Mouse (Mus musculus): Measurements from ENCODE around the gene Fam173a. TPM values are rescaled to one million over a fixed set of nuclear protein-coding genes. Genes with fewer than 3 reads are reported as not detected.
A peak's percentile ranks its signal among the peaks of the same experiment; 100 is the strongest.

Gene Fam173a
- total RNA-seq, 2 experiments from 2014 or later = 83.0 to 89.3 TPM

- no peak for TF ChIP-seq CTCF (conservative IDR thresholded peaks at IDR 0.05)
- peak within 1 kb of the TSS; percentile 90 for H3K27ac ChIP-seq
- DNase-seq (ENCODE audit: low spot score in 2 of 2) = no peak
- peak within 1 kb of the TSS; percentile 65 for H3K4me3 ChIP-seq
Measured at GRCm38 (mm10) chr17:25786280-25786679, 6.4 kb downstream of the Fam173a start, which contains the start of gene Ccdc78. TSS of gene Ccdc78 (plus strand) at chr17:25786580.

GRCm38 (mm10) chr17:25785281-25785745, 7.4 kb downstream of the Fam173a start, which contains the start of gene Haghl:
TSS of gene Haghl (minus strand) at chr17:25785673.
- Histone ChIP-seq H3K4me3 (peak within 1 kb of the TSS; percentile 65), H3K27ac (peak within 1 kb of the TSS; percentile 90)
- peak; percentile 94 to 96 for DNase-seq (ENCODE audit: low spot score in 2 of 2)
- TF ChIP-seq CTCF (conservative IDR thresholded peaks at IDR 0.05) = peak; percentile 19; the same call in 1 of the 2 replicates

GRCm38 (mm10) chr17:25783861-25784574, 8.7 kb downstream of the Fam173a start:
- TF ChIP-seq CTCF (conservative IDR thresholded peaks at IDR 0.05) = no peak
- Histone ChIP-seq H3K4me3 (peak overlapping the region; percentile 65), H3K27ac (peak overlapping the region; percentile 90)
- no peak for DNase-seq (ENCODE audit: low spot score in 2 of 2)

GRCm38 (mm10) chr17:25783086-25783485, 9.6 kb downstream of the Fam173a start:
- TF ChIP-seq CTCF (conservative IDR thresholded peaks at IDR 0.05) = no peak
- no peak overlapping the region for H3K4me3 ChIP-seq
- peak overlapping the region; percentile 90 for H3K27ac ChIP-seq
- no peak for DNase-seq (ENCODE audit: low spot score in 2 of 2)

- H3K27ac ChIP-seq = no peak overlapping the region
- no peak for DNase-seq (ENCODE audit: low spot score in 2 of 2)
- TF ChIP-seq CTCF (conservative IDR thresholded peaks at IDR 0.05) = no peak
- H3K4me3 ChIP-seq = no peak overlapping the region
Measured at GRCm38 (mm10) chr17:25781339-25781738, 11.4 kb downstream of the Fam173a start.

- DNase-seq (ENCODE audit: low spot score in 2 of 2) = no peak
- H3K27ac ChIP-seq = no peak overlapping the region
- no peak overlapping the region for H3K4me3 ChIP-seq
- no peak for TF ChIP-seq CTCF (conservative IDR thresholded peaks at IDR 0.05)
Measured at GRCm38 (mm10) chr17:25777948-25778347, 14.8 kb downstream of the Fam173a start.

GRCm38 (mm10) chr17:25775318-25776062, 17.2 kb downstream of the Fam173a start:
- no peak overlapping the region for H3K4me3 ChIP-seq
- TF ChIP-seq CTCF (conservative IDR thresholded peaks at IDR 0.05) = no peak
- H3K27ac ChIP-seq = no peak overlapping the region
- no peak for DNase-seq (ENCODE audit: low spot score in 2 of 2)

GRCm38 (mm10) chr17:25773549-25774120, 19.1 kb downstream of the Fam173a start, which contains the start of gene Narfl:
TSS of gene Narfl (plus strand) at chr17:25773776.
- Histone ChIP-seq H3K4me3 (peak within 1 kb of the TSS; percentile 75), H3K27ac (peak within 1 kb of the TSS; percentile 97)
- TF ChIP-seq CTCF (conservative IDR thresholded peaks at IDR 0.05) = peak; percentile 98
- DNase-seq (ENCODE audit: low spot score in 2 of 2) = peak; percentile 98 to 99

GRCm38 (mm10) chr17:25769331-25769730, 23.4 kb downstream of the Fam173a start:
- no peak for DNase-seq (ENCODE audit: low spot score in 2 of 2)
- Histone ChIP-seq H3K27ac (no peak overlapping the region), H3K4me3 (no peak overlapping the region)
- no peak for TF ChIP-seq CTCF (conservative IDR thresholded peaks at IDR 0.05)

GRCm38 (mm10) chr17:25765886-25766285, 26.8 kb downstream of the Fam173a start:
- Histone ChIP-seq H3K27ac (no peak overlapping the region), H3K4me3 (no peak overlapping the region)
- no peak for TF ChIP-seq CTCF (conservative IDR thresholded peaks at IDR 0.05)
- no peak for DNase-seq (ENCODE audit: low spot score in 2 of 2)

- no peak overlapping the region for H3K4me3 ChIP-seq
- peak overlapping the region; percentile 96 for H3K27ac ChIP-seq
- TF ChIP-seq CTCF (conservative IDR thresholded peaks at IDR 0.05) = no peak
- DNase-seq (ENCODE audit: low spot score in 2 of 2) = no peak
Measured at GRCm38 (mm10) chr17:25762591-25762990, 30.1 kb downstream of the Fam173a start.

GRCm38 (mm10) chr17:25761561-25761970, 31.1 kb downstream of the Fam173a start:
- Histone ChIP-seq H3K27ac (peak overlapping the region; percentile 96), H3K4me3 (no peak overlapping the region)
- TF ChIP-seq CTCF (conservative IDR thresholded peaks at IDR 0.05) = no peak
- DNase-seq (ENCODE audit: low spot score in 2 of 2) = peak; percentile 54 to 77

- Histone ChIP-seq H3K27ac (peak overlapping the region; percentile 96), H3K4me3 (no peak overlapping the region)
- no peak for DNase-seq (ENCODE audit: low spot score in 2 of 2)
- TF ChIP-seq CTCF (conservative IDR thresholded peaks at IDR 0.05) = no peak
Measured at GRCm38 (mm10) chr17:25760148-25760547, 32.6 kb downstream of the Fam173a start.
